Mouse (Mus musculus): ENCODE results near the gene Sh3bp2. TPM values are rescaled to one million over a fixed set of nuclear protein-coding genes. Genes with fewer than 3 reads are reported as not detected.
"Not testable (repeated sequence)": the region's sequence is repeated elsewhere in the genome, so short reads cannot be mapped to it uniquely, and the experiment has no call there.

Gene Sh3bp2
- total RNA-seq, 2 experiments from 2014 or later: 3.8 to 4.6 TPM

DNA sequence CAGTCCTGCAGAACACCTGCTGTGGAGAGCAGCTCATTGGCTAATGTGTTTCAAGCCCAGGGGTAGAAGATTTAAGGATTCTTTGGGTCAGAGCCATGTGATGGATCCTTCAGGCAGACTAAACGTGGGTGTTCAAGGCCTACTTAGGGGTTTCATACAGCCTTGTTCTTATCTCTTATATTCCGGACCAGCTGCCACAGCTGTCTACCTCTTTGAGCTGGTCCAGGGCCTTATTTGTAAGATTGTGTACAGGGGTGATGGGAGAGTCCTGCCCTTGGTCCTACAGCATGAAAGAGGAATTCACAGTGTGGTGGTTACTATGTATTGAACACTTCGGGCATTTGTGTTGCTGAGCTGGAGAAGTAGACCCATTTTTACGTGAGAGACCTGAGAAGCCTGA, 38.7 kb downstream of the Sh3bp2 start:
- no peak for DNase-seq
- intact Hi-C loops (cut with DNase I): no loop called here

- DNase-seq: peak; percentile 75 to 82
- intact Hi-C loops (cut with DNase I): no loop called here
These were observed 40.1 kb downstream of the Sh3bp2 start for GRCm38 (mm10) chr5:34565545-34566283.

DNA sequence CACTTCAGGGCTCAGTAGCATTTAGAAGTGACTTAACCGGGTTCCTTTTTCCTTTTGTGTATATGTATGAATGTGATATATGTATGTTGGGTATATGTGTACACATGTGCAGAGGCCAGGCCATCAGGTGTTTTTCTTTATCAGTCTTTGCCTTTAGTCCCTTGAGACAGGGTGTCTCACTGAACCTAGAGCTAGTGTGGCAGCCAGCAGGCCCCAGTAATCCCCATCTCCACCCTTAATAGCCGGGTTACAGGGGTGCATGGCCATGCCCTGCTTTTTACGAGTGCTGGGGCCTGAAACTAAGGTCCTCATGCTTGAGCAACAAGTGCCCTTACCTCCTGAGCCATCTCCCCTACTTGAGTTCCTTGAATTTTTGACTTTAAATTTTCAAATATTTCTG, 45.9 kb downstream of the Sh3bp2 start:
- DNase-seq: no peak
- intact Hi-C loops (cut with DNase I): loop anchor here (5.0 kb wide), 1 partner anchor 44 kb away; the partner anchor contains the start of gene Sh3bp2

DNA sequence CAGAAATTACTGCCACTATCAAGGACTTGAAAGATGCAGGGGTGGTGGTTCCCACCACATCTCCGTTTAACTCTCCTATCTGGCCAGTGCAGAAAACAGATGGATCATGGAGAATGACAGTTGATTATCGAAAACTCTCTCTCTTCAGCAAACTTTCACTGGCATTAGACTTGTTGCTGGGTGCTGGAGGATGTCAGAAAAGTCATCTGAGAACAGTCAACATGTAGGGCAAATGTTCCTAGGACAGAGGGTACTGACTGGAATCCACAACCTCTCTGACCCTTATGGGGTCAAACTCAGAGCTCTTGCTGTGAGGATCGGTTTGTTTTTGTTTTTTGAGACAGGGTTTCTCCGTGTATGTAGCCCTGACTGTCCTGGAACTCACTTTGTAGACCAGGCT, 46.9 kb downstream of the Sh3bp2 start:
- DNase-seq: not testable (repeated sequence)
- intact Hi-C loops (cut with DNase I): loop anchor here (5.0 kb wide), 1 partner anchor 45 kb away; the partner anchor contains the start of gene Sh3bp2

GRCm38 (mm10) chr5:34573268-34574221, 47.9 kb downstream of the Sh3bp2 start, which contains the start of gene Add1:
Add1 (plus strand) TSS chr5:34573664.
- DNase-seq: peak; percentile 97
- intact Hi-C loops (cut with DNase I): loop anchor here (5.0 kb wide), 1 partner anchor 46 kb away; the partner anchor contains the start of gene Sh3bp2

- intact Hi-C loops (cut with DNase I): loop anchor here (5.0 kb wide), 2 partner anchors 38 to 47 kb away; partner anchors contain the start of gene Sh3bp2
- no peak for DNase-seq
These were observed 49.1 kb downstream of the Sh3bp2 start for GRCm38 (mm10) chr5:34574721-34575120.

DNA sequence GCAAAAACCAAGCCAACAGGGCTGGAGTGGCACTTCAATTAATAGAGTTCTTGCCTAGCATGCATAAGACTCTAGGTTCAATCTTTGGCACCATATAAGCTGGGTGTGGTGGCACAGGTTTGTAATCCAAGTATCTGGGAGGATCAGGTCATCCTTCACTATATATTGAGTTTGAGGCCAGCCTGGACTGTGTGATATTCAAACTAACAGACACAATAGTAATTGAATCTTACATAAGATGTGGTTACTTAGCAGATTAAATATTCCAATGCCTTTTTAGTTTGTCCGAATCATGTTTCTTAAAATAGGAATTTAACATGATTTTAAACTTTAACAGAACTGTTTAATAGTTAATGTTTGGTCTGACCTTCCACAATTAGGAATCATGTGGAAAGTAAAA, 50.6 kb downstream of the Sh3bp2 start:
- DNase-seq: no peak
- intact Hi-C loops (cut with DNase I): loop anchor here (5.0 kb wide), 1 partner anchor 36 kb away; no protein-coding TSS in a partner anchor

DNA sequence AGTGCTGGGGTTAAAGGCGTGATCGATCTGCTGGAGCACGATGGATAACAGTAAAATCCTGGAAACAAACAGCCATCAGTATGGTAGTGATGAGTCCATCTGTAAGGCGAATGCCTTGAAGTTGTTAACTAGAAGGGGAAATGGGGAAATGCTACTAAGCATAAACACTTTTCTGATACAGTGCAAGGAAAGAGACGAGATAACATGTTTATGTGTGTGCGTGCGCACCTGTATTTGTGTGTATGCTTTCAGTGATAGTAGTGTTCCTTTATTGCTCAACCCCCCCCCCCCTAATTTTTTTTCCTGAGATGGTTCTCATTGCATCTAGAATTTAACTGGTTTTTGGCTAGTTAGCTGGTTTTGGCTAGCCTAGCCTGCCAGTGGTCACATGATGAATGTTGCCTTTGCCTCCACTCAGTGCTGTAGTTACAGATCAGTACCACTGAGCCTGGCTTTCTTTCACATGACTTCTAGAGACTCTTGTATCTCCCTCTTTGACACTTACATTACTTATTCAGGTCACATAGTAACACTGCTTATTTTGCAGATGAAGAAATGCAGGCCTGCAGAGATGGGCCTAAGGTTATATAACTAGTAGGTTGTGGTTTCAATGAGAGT, 52.5 kb downstream of the Sh3bp2 start:
- intact Hi-C loops (cut with DNase I): loop anchor here (5.0 kb wide), 1 partner anchor 34 kb away; no protein-coding TSS in a partner anchor
- no peak for DNase-seq

DNA sequence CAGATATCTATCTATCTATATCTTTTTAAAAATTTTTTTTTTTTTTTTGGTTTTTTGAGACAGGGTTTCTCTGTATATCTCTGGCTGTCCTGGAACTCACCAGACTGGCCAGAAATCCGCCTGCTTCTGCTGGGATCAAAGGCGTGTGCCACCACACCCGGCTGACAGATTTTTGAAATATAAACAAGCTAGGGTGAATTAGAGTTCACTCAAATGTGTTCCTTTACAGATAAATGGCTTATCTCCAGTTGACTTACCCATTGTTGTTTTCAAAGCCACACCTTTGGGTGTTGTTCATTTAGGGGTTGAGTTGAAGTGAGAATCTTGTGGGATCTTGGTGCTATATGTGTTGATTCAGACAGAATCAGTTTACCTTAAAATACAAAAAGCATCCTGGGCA, 53.7 kb downstream of the Sh3bp2 start:
- intact Hi-C loops (cut with DNase I): loop anchor here (5.0 kb wide), 1 partner anchor 33 kb away; no protein-coding TSS in a partner anchor
- no peak for DNase-seq

GRCm38 (mm10) chr5:34581671-34582313, 56.2 kb downstream of the Sh3bp2 start:
- DNase-seq: peak; percentile 17 to 32
- intact Hi-C loops (cut with DNase I): not testable (repeated sequence)

GRCm38 (mm10) chr5:34582314-34582675, 56.7 kb downstream of the Sh3bp2 start:
- no peak for DNase-seq
- intact Hi-C loops (cut with DNase I): no loop called here

DNA sequence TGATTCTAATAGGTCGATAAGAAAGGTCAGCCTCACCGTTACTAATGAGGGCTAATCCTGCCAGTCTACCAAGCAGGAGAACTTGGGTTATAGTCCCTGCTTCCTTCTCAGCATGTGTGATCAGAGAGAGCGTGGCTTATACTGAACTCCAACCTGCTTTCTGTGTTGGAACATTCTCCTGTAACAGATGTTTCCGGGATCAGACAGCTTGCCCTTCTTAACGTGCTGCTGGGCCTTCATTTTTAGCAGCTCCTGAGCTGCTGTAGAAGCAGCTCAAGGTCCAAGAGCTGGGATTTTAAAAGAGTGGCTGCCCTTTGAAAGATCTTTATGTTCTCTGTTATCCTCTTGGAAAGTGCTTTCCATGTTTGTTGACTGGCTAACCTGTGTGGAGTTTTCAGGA, 59.6 kb downstream of the Sh3bp2 start:
- no peak for DNase-seq
- intact Hi-C loops (cut with DNase I): no loop called here

- intact Hi-C loops (cut with DNase I): no loop called here
- DNase-seq: no peak
These were observed 62.2 kb downstream of the Sh3bp2 start for GRCm38 (mm10) chr5:34587881-34588280.

GRCm38 (mm10) chr5:34590059-34590458, 64.4 kb downstream of the Sh3bp2 start:
- intact Hi-C loops (cut with DNase I): no loop called here
- no peak for DNase-seq

DNA sequence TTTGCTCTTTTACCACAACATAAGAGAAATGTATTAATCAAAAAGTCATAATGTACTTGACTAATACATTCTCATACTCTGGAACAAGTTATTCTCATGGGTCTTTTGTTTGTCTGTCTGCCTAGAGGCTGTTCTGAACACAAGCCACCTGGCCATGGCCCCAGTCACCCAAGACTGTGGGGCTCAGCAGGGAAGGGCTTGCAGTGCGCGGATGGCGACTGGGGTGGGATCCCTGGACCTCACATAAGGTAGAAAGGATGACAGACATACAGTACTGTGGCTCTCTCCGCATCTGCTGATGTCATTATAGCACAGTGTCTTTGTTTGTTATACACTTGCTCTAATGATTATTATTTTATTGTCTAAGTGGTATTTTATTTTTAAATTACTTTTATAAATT, 65.1 kb downstream of the Sh3bp2 start:
- no peak for DNase-seq
- intact Hi-C loops (cut with DNase I): no loop called here

- intact Hi-C loops (cut with DNase I): no loop called here
- no peak for DNase-seq
These were observed 65.9 kb downstream of the Sh3bp2 start for GRCm38 (mm10) chr5:34591388-34592004.

- intact Hi-C loops (cut with DNase I); DNase-seq: not testable (repeated sequence)
These were observed 66.6 kb downstream of the Sh3bp2 start for GRCm38 (mm10) chr5:34592224-34592623.

DNA sequence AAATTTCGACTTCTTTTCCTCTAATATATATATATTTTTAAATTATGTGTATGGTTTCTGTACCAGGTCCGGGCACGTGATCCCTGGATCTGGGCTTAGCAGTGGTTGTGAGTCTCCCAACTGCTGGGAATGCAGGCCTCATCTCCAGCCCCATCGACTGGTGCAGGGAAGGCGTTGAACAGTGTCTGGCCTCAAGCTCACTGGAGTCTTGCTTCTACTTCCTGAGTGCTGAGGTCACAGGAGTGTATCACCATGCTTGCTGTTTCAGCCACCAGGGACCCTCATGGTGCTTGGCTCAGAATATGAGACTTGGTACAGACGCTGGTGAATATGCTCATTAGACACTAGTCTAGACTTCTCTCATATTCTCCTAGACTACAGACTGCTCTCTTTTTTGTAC, 67.0 kb downstream of the Sh3bp2 start:
- no peak for DNase-seq
- intact Hi-C loops (cut with DNase I): no loop called here

DNA sequence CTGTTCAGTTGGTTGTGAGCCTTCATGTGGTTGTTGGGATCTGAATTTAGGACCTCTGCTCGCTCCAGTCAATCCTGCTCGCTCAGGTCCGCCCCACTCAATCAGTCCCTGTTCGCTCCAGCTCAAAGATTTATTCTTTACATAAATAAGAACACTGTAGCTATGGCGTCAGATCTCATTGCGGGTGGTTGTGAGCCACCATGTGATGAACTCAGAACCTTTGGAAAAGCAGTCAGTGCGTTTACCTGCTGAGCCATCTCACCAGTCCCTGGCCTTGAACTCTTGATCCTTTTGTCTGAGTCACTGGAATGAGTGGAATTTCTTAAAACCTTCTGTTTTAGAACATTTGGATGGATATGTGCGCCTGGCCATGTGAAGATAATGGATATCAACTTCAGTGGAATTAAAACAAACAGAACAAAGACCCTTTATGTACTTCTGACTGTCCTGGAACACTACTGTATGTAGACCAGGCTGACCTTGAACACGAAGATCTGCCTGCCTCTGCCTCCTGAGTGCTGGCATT, 67.6 kb downstream of the Sh3bp2 start:
- intact Hi-C loops (cut with DNase I): no loop called here

More for the DNA sequence above, 67.6 kb downstream of the Sh3bp2 start:
- DNase-seq: no peak
